Mouse (Mus musculus): ENCODE results near the gene Itpr2. TPM values are rescaled to one million over a fixed set of nuclear protein-coding genes. Genes with fewer than 3 reads are reported as not detected.

Itpr2 gene
- total and polyA plus RNA-seq, 2 experiments from 2014 or later, result 8.0 to 8.4 TPM

DNA sequence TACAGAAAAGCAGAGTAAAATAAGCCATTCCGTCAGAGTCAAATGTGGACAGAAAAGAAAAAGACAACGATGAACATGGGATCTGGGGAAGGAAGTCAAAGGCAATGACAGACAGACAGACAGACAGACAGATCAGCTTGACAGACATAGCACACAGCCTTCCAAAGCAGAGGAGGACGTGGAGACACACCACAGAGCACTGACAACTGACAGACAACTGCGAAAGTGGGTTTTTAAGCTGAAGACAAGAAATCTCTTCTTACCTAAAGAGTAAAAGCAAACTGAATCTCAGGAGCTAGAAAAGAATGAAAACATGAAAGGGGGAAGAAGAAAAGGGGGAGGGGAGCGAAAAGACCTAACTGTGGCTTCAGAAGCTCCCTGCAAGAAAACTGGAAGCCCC lies 243.3 kb downstream of the Itpr2 start:
- Histone ChIP-seq H3K4me1 (ENCODE audit: insufficient read depth) (no peaks in the 10 kb centered on the region), H3K4me3 (ENCODE audit: low read depth, low read length) (no peak overlapping the region), H3K4me2 (ENCODE audit: low read depth) (no peak overlapping the region), H3K36me3 (ENCODE audit: insufficient read depth) (no peaks in the 10 kb centered on the region), H3K9ac (no peak overlapping the region), H3K27me3 (ENCODE audit: insufficient read depth, low read length) (no peaks in the 10 kb centered on the region), H3K9me3 (ENCODE audit: low read length) (no peaks in the 10 kb centered on the region), H3K27ac (ENCODE audit: low read depth, low read length) (no peak overlapping the region)
- no peak for DNase-seq
- WGBS, result 86% methylated on average over 5 of the region's 5 CpGs
- ATAC-seq, result no peak
- no peak for TF ChIP-seq CTCF (IDR thresholded peaks at IDR 0.05; ENCODE audit: low read depth)

DNA sequence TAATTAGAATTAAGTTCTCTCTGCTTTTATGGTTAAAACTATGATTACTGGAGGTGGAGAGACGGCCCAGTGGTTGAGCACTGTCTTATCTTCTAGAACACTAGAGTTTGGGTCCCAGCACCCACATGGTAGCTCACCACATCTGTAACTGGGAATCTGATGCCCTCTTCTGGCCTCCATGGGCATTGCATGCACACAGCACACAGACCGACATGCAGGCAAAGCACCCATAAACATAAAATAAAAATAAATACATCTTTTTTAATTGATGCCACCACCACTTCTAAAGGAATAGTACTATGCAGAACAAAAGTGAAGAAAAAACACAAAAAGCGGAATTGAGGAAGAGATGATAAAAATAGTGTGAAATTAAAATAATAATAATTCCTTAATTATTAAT lies 243.8 kb downstream of the Itpr2 start:
- TF ChIP-seq CTCF (IDR thresholded peaks at IDR 0.05; ENCODE audit: low read depth), result peak; percentile 18; the same call in 1 of the 2 replicates
- no peak overlapping the region for H3K4me2 ChIP-seq (ENCODE audit: low read depth)
- DNase-seq, result no peak
- no peak for ATAC-seq
- no peak overlapping the region for H3K4me3 ChIP-seq (ENCODE audit: low read depth, low read length)
- H3K27me3 ChIP-seq (ENCODE audit: insufficient read depth, low read length), result no peaks in the 10 kb centered on the region
- no peak overlapping the region for H3K27ac ChIP-seq (ENCODE audit: low read depth, low read length)
- H3K36me3 ChIP-seq (ENCODE audit: insufficient read depth), result no peaks in the 10 kb centered on the region
- H3K9me3 ChIP-seq (ENCODE audit: low read length), result no peaks in the 10 kb centered on the region
- no peak overlapping the region for H3K9ac ChIP-seq
- WGBS, result 94% methylated on average over 3 of the region's 3 CpGs
- no peaks in the 10 kb centered on the region for H3K4me1 ChIP-seq (ENCODE audit: insufficient read depth)

DNA sequence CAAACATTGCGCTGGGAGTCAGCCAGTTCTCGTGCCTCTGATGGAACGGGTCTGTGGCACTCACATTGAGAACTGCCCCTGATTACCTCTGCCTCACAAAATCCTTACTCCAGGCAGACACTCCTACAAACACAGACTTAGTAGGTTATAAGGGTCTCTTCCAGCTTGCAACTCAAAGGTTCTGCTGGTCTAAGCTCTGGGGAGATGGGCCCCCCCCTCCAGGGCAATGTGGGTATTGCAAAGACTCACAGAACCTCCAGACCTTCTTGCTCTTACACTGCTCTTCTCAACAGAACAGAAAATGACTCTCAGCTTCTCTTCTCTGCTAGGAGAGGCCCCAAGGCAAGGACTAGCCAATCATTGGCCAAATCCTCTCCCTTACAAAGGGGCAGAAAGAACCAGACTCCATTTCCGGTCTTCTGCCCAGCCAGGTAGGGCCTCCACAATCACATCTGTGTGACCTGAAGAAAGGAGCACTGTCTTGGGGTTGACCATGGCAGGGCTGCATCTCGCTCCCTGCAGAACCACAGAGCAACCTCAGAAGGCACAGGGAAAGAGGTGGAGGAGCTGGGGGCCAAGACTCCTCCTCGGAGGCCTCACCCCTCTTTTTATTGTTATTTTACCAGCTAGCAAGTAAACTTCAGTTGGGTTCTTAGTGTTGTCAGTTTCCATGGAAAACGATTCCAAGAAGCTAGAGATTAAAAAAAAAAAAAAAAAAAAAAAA lies 244.9 kb downstream of the Itpr2 start:
- H3K27ac ChIP-seq (ENCODE audit: low read depth, low read length), result no peak overlapping the region
- H3K9ac ChIP-seq, result no peak overlapping the region
- peak; percentile 23; the same call in 1 of the 2 replicates for TF ChIP-seq CTCF (IDR thresholded peaks at IDR 0.05; ENCODE audit: low read depth)
- no peaks in the 10 kb centered on the region for H3K36me3 ChIP-seq (ENCODE audit: insufficient read depth)
- no peak overlapping the region for H3K4me3 ChIP-seq (ENCODE audit: low read depth, low read length)
- ATAC-seq (no peak), DNase-seq (no peak)
- 85% methylated on average over 7 of the region's 7 CpGs for WGBS
- no peaks in the 10 kb centered on the region for H3K9me3 ChIP-seq (ENCODE audit: low read length)
- H3K27me3 ChIP-seq (ENCODE audit: insufficient read depth, low read length), result no peaks in the 10 kb centered on the region
- H3K4me2 ChIP-seq (ENCODE audit: low read depth), result no peak overlapping the region
- H3K4me1 ChIP-seq (ENCODE audit: insufficient read depth), result no peaks in the 10 kb centered on the region

DNA sequence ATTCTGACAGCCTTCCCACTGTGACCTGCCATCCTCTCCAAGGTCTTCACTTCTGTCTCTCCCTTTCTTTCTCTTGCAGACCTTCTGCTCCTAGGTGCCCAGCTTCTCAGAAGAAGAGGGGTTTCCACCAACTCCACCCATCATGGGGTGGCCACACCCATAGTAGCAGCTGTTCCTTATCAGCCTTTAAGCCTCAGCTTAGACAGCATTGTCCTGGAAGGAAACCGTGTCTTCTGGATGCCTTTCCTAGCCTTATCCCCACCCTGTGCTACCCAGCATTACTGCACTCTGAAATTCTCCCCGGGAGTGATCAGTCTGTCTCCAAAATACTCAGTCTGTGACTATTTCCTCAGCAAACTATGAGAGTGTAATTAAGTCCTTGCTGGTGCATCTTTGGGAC lies 245.6 kb downstream of the Itpr2 start:
- Histone ChIP-seq H3K27me3 (ENCODE audit: insufficient read depth, low read length) (no peaks in the 10 kb centered on the region), H3K9me3 (ENCODE audit: low read length) (no peaks in the 10 kb centered on the region), H3K4me3 (ENCODE audit: low read depth, low read length) (no peak overlapping the region), H3K36me3 (ENCODE audit: insufficient read depth) (no peaks in the 10 kb centered on the region), H3K4me2 (ENCODE audit: low read depth) (no peak overlapping the region), H3K4me1 (ENCODE audit: insufficient read depth) (no peaks in the 10 kb centered on the region), H3K9ac (no peak overlapping the region), H3K27ac (ENCODE audit: low read depth, low read length) (no peak overlapping the region)
- ATAC-seq, result no peak
- WGBS, result 84% methylated on average over 2 of the region's 2 CpGs
- DNase-seq, result no peak
- no peak for TF ChIP-seq CTCF (IDR thresholded peaks at IDR 0.05; ENCODE audit: low read depth)

DNA sequence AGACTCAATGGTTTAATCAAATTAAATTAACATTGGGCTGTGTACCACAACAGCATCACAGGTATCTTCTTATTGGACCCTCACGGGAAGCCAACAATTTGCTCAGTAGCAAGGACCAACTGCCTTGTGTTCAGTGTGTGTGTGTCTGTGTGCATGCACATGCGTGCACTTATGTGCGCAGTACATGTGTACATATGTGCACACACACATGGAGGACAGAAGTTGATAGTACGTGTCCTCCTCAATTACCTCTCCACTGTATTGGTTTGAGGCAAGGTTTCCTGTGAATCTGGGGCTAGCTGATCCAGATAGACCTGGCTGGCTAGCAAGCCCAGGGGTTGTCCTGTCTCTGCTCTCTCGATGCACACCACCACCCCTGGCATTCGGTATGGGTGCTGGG lies 246.4 kb downstream of the Itpr2 start:
- TF ChIP-seq CTCF (IDR thresholded peaks at IDR 0.05; ENCODE audit: low read depth), result no peak
- Histone ChIP-seq H3K4me1 (ENCODE audit: insufficient read depth) (no peaks in the 10 kb centered on the region), H3K4me3 (ENCODE audit: low read depth, low read length) (no peak overlapping the region), H3K9ac (no peak overlapping the region), H3K9me3 (ENCODE audit: low read length) (no peaks in the 10 kb centered on the region), H3K27ac (ENCODE audit: low read depth, low read length) (no peak overlapping the region), H3K36me3 (ENCODE audit: insufficient read depth) (no peaks in the 10 kb centered on the region), H3K4me2 (ENCODE audit: low read depth) (no peak overlapping the region), H3K27me3 (ENCODE audit: insufficient read depth, low read length) (no peaks in the 10 kb centered on the region)
- ATAC-seq (no peak), DNase-seq (no peak)
- 96% methylated on average over 6 of the region's 6 CpGs for WGBS

DNA sequence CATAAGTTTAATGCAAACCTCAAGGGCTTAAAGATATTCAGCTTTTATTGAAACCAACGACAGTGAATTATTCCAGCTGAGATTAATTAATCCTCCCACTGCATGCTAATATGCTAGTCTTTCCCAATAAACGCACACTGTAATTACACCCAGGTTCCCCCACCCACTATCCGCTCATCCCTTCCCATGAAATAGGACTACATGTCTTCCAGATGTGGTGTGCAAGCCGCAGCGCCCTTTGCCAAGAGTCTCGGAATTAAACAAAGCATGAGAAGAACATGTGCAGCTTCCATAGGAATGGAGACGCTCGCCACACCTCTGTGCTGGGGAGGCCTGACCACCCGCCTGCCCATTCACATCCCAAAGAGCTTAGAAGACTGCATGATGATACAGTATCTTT lies 247.1 kb downstream of the Itpr2 start:
- H3K4me2 ChIP-seq (ENCODE audit: low read depth), result no peak overlapping the region
- H3K4me3 ChIP-seq (ENCODE audit: low read depth, low read length), result no peak overlapping the region
- DNase-seq (no peak), ATAC-seq (no peak)
- 72% methylated on average over 9 of the region's 9 CpGs for WGBS
- H3K9me3 ChIP-seq (ENCODE audit: low read length), result no peaks in the 10 kb centered on the region
- no peak for TF ChIP-seq CTCF (IDR thresholded peaks at IDR 0.05; ENCODE audit: low read depth)
- no peak overlapping the region for H3K27ac ChIP-seq (ENCODE audit: low read depth, low read length)
- no peaks in the 10 kb centered on the region for H3K36me3 ChIP-seq (ENCODE audit: insufficient read depth)
- no peaks in the 10 kb centered on the region for H3K4me1 ChIP-seq (ENCODE audit: insufficient read depth)
- no peak overlapping the region for H3K9ac ChIP-seq
- H3K27me3 ChIP-seq (ENCODE audit: insufficient read depth, low read length), result no peaks in the 10 kb centered on the region

DNA sequence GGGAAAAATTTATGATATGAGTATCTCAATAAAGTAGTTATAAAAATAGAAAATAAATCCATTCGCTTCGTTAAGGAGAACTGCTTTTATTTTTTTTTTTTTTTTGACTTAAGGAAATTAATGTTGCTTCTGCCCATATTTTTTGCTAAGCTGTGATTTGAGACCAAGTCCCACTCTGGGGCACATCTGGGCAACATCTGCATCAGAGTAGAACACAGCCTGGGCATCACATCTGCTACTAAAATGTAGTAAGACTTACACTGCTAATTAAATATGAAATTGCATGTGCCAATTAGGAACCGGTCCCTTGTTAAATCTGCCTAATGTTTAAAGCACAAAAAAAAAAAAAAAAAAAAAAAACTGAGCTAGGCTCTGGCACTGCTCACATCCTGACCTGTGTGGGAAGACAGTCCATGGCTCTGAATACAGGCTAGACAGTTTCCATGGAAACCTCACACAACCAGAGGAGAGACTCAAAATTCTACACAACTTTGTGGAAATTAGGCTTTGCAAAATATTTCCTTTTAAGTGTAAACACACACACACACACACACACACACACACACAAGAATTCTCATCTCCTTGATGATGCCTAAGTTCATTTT lies 247.7 kb downstream of the Itpr2 start:
- no peak overlapping the region for H3K4me3 ChIP-seq (ENCODE audit: low read depth, low read length)
- DNase-seq (no peak), ATAC-seq (peak; percentile 56; the same call in 1 of the 2 replicates)
- no peak overlapping the region for H3K27ac ChIP-seq (ENCODE audit: low read depth, low read length)
- H3K9me3 ChIP-seq (ENCODE audit: low read length), result no peaks in the 10 kb centered on the region
- H3K9ac ChIP-seq, result no peak overlapping the region
- no peak overlapping the region for H3K4me2 ChIP-seq (ENCODE audit: low read depth)
- no peaks in the 10 kb centered on the region for H3K27me3 ChIP-seq (ENCODE audit: insufficient read depth, low read length)
- WGBS, result 63% methylated on average over 3 of the region's 3 CpGs
- H3K4me1 ChIP-seq (ENCODE audit: insufficient read depth), result no peaks in the 10 kb centered on the region
- no peaks in the 10 kb centered on the region for H3K36me3 ChIP-seq (ENCODE audit: insufficient read depth)
- no peak for TF ChIP-seq CTCF (IDR thresholded peaks at IDR 0.05; ENCODE audit: low read depth)

Measured in forebrain, postnatal 0 days (tissue).